7 mouse cellular contexts compared by ENCODE assay signal in the genomic region with DNA sequence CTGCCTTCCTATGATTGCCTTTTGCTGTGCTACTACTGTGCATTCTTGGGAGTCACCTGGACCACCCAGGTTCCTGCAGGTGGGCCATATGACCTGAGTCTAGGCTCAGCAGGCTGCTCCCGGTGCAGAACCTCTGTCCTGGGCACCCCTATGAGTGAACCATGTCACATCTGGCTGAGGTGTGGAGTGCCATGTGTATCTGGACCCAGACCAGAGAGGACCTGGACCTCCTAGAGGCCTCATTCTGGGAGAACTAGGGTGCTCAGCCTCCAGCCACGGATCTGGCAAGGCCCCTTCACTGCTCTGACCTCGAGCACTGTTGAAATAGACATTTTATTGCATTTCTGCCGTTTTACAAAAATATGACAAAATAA. TPM values are rescaled to one million over a fixed set of nuclear protein-coding genes. Genes with fewer than 3 reads are reported as not detected.
DNase-seq lines count a peak whose midpoint lies in the region; ATAC-seq and TF ChIP-seq lines count a peak whose summit lies in the region.

No protein-coding gene starts in this region.

- peak overlapping the region; percentile 46 for H3K4me3 ChIP-seq in left cerebral cortex, adult 2 months
- H3K4me3 ChIP-seq in forebrain, embryonic 10.5 days = peak overlapping the region; percentile 68
- H3K4me3 ChIP-seq in limb, embryonic 11.5 days (ENCODE audit: low read depth, low read length) = peak overlapping the region; percentile 51
- peak overlapping the region; percentile 87 for H3K4me3 ChIP-seq in small intestine, adult 2 months (ENCODE audit: low read depth, low read length)

- ATAC-seq in limb, embryonic 11.5 days (ENCODE audit: insufficient number of reproducible peaks, low FRiP score, low TSS enrichment, low read depth) = peak; percentile 12; the same call in 1 of the 2 replicates
- no peak for ATAC-seq in megakaryocyte-erythroid progenitor cell, adult 5-6 weeks (replicated peaks; ENCODE audit: low FRiP score, low TSS enrichment, poor library complexity, severe bottlenecking)

- peak overlapping the region; percentile 70 for H3K9ac ChIP-seq in limb, embryonic 11.5 days (ENCODE audit: low read length)

- H3K4me1 ChIP-seq in forebrain, embryonic 10.5 days = peaks cover 32% of the 10 kb centered on the region
- H3K4me1 ChIP-seq in limb, embryonic 11.5 days (ENCODE audit: control insufficient read depth, insufficient read depth, low read length) = peaks cover 12% of the 10 kb centered on the region; the same call in 1 of the 2 replicates
- H3K4me1 ChIP-seq in small intestine, adult 2 months (ENCODE audit: control insufficient read depth, insufficient read depth, insufficient read length, low read length) = peaks cover 5% of the 10 kb centered on the region

- H3K4me2 ChIP-seq in limb, embryonic 11.5 days (ENCODE audit: low read depth, severe bottlenecking) = peak overlapping the region; percentile 91

- WGBS in forebrain, embryonic 10.5 days = 31% methylated on average over 4 of the region's 4 CpGs
- 25% methylated on average over 4 of the region's 4 CpGs for WGBS in limb, embryonic 11.5 days
- 22% methylated on average over 4 of the region's 4 CpGs for WGBS in small intestine, adult 2 months

- H3K9me3 ChIP-seq in forebrain, embryonic 10.5 days = no peaks in the 10 kb centered on the region
- H3K9me3 ChIP-seq in limb, embryonic 11.5 days (ENCODE audit: control insufficient read depth, low read length) = no peaks in the 10 kb centered on the region

- H3K27ac ChIP-seq in left cerebral cortex, adult 2 months = peak overlapping the region; percentile 88
- peak overlapping the region; percentile 90 for H3K27ac ChIP-seq in forebrain, embryonic 10.5 days
- peak overlapping the region; percentile 75; the same call in 1 of the 2 replicates for H3K27ac ChIP-seq in limb, embryonic 11.5 days (replicated peaks; ENCODE audit: low read depth, low read length)
- H3K27ac ChIP-seq in small intestine, adult 2 months (ENCODE audit: insufficient read depth, low read depth, low read length) = no peak overlapping the region

- intact Hi-C loops in left cerebral cortex, adult 2 months (cut with DNase I) = no loop called here

- peaks cover 77% of the 10 kb centered on the region for H3K36me3 ChIP-seq in forebrain, embryonic 10.5 days (replicated peaks)
- H3K36me3 ChIP-seq in limb, embryonic 11.5 days (ENCODE audit: control insufficient read depth, insufficient read depth, low read length) = peaks cover 12% of the 10 kb centered on the region; the same call in 1 of the 2 replicates
- peaks cover 18% of the 10 kb centered on the region for H3K36me3 ChIP-seq in small intestine, adult 2 months (ENCODE audit: control insufficient read depth, insufficient read depth, low read length)

- DNase-seq in left cerebral cortex, adult 2 months (ENCODE audit: extremely low spot score in 1 of 2, low spot score in 2 of 2) = no peak
- no peak for DNase-seq in left cerebral cortex, adult 8-10 months (ENCODE audit: low spot score in 2 of 2)
- no peak for DNase-seq in forebrain, embryonic 10.5 days (ENCODE audit: extremely low spot score, low spot score)
- DNase-seq in limb, embryonic 11.5 days (ENCODE audit: low spot score) = peak; percentile 44
- no peak for DNase-seq in layer of hippocampus, adult 11-12 months (ENCODE audit: low spot score)

- H3K27me3 ChIP-seq in forebrain, embryonic 10.5 days (ENCODE audit: poor library complexity, severe bottlenecking) = peaks cover 26% of the 10 kb centered on the region
- H3K27me3 ChIP-seq in limb, embryonic 11.5 days (ENCODE audit: control insufficient read depth, insufficient read depth, low read length) = no peaks in the 10 kb centered on the region
- no peaks in the 10 kb centered on the region for H3K27me3 ChIP-seq in small intestine, adult 2 months (ENCODE audit: control insufficient read depth, insufficient read depth, low read length)

- no peak for TF ChIP-seq CTCF in left cerebral cortex, adult 2 months (IDR thresholded peaks at IDR 0.05)
- no peak for TF ChIP-seq CTCF in small intestine, adult 2 months (IDR thresholded peaks at IDR 0.05; ENCODE audit: extremely low read depth, insufficient read length, insufficient replicate concordance, low read depth, low read length)

- TF ChIP-seq POLR2A in small intestine, adult 2 months (IDR thresholded peaks at IDR 0.05; ENCODE audit: low read depth, low read length) = no peak

RNA-seq across cellular contexts. Expression of a gene that starts 6.7 kb away (rescaled TPM):
- 10 to 100 TPM; 75.0 to 87.0 TPM for total RNA-seq in left cerebral cortex, adult 2 months (2021)
- 10 to 100 TPM; 59.4 to 75.0 (median 64.0) TPM for total RNA-seq in left cerebral cortex, adult 8-10 months (2022)
- polyA plus RNA-seq in forebrain, embryonic 10.5 days (2016; fragmentation: Nextera tagmentation; extraction: Ambion mirVana) = 116 and 122 TPM in 2 replicates
- polyA plus RNA-seq in limb, embryonic 11.5 days (2014; fragmentation: Nextera tagmentation; extraction: Ambion mirVana) = 115 TPM in 2 replicates
- polyA plus RNA-seq in small intestine, adult 2 months (2012; rRNA removed) = 46.3 and 85.3 TPM in 2 replicates
- 31.4 and 47.5 TPM in 2 replicates for total RNA-seq in megakaryocyte-erythroid progenitor cell, adult 5-6 weeks (2014; fragmentation: Nextera tagmentation)
- total RNA-seq in megakaryocyte-erythroid progenitor cell, adult 5-6 weeks (2017) = 13.3 and 19.6 TPM in 2 replicates

RNA-seq across cellular contexts. Expression of a gene that starts 10.1 kb away (rescaled TPM):
- total RNA-seq in left cerebral cortex, adult 2 months (2021) = 10 to 100 TPM; 62.5 to 64.0 TPM
- total RNA-seq in left cerebral cortex, adult 8-10 months (2022) = 10 to 100 TPM; 51.0 to 61.5 (median 60.0) TPM
- 1.8 TPM in 2 replicates for polyA plus RNA-seq in forebrain, embryonic 10.5 days (2016; fragmentation: Nextera tagmentation; extraction: Ambion mirVana)
- polyA plus RNA-seq in limb, embryonic 11.5 days (2014; fragmentation: Nextera tagmentation; extraction: Ambion mirVana) = 3.0 and 4.2 TPM in 2 replicates
- polyA plus RNA-seq in small intestine, adult 2 months (2012; rRNA removed) = 9.0 and 19.8 TPM in 2 replicates
- total RNA-seq in megakaryocyte-erythroid progenitor cell, adult 5-6 weeks (2014; fragmentation: Nextera tagmentation) = 2.4 and 4.5 TPM in 2 replicates
- total RNA-seq in megakaryocyte-erythroid progenitor cell, adult 5-6 weeks (2017) = 2.3 and 3.4 TPM in 2 replicates

RNA-seq across cellular contexts. Expression of a gene that starts 10.9 kb away (rescaled TPM):
- 10 to 100 TPM; 49.2 to 57.1 TPM for total RNA-seq in left cerebral cortex, adult 2 months (2021)
- total RNA-seq in left cerebral cortex, adult 8-10 months (2022) = 10 to 100 TPM; 50.0 to 56.8 (median 53.3) TPM
- 218 and 226 TPM in 2 replicates for polyA plus RNA-seq in forebrain, embryonic 10.5 days (2016; fragmentation: Nextera tagmentation; extraction: Ambion mirVana)
- polyA plus RNA-seq in limb, embryonic 11.5 days (2014; fragmentation: Nextera tagmentation; extraction: Ambion mirVana) = 216 and 231 TPM in 2 replicates
- polyA plus RNA-seq in small intestine, adult 2 months (2012; rRNA removed) = 170 and 172 TPM in 2 replicates
- 82.3 and 120 TPM in 2 replicates for total RNA-seq in megakaryocyte-erythroid progenitor cell, adult 5-6 weeks (2014; fragmentation: Nextera tagmentation)
- 46.7 and 63.4 TPM in 2 replicates for total RNA-seq in megakaryocyte-erythroid progenitor cell, adult 5-6 weeks (2017)

RNA-seq across cellular contexts. Expression of a gene that starts 12.2 kb away (rescaled TPM):
- total RNA-seq in left cerebral cortex, adult 2 months (2021) = 10 to 100 TPM; 33.0 to 37.4 TPM
- total RNA-seq in left cerebral cortex, adult 8-10 months (2022) = 10 to 100 TPM; 28.0 to 37.8 (median 31.0) TPM
- 21.3 and 22.3 TPM in 2 replicates for polyA plus RNA-seq in forebrain, embryonic 10.5 days (2016; fragmentation: Nextera tagmentation; extraction: Ambion mirVana)
- 8.3 and 8.7 TPM in 2 replicates for polyA plus RNA-seq in limb, embryonic 11.5 days (2014; fragmentation: Nextera tagmentation; extraction: Ambion mirVana)
- polyA plus RNA-seq in small intestine, adult 2 months (2012; rRNA removed) = 18.6 and 25.8 TPM in 2 replicates
- 15.1 and 20.3 TPM in 2 replicates for total RNA-seq in megakaryocyte-erythroid progenitor cell, adult 5-6 weeks (2014; fragmentation: Nextera tagmentation)
- 18.7 and 32.1 TPM in 2 replicates for total RNA-seq in megakaryocyte-erythroid progenitor cell, adult 5-6 weeks (2017)

RNA-seq across cellular contexts. Expression of a gene that starts 12.2 kb away (rescaled TPM):
- total RNA-seq in left cerebral cortex, adult 2 months (2021) = 100 to 1,000 TPM; 302 to 335 TPM
- 100 to 1,000 TPM; 255 to 290 (median 264) TPM for total RNA-seq in left cerebral cortex, adult 8-10 months (2022)
- 67.6 and 68.2 TPM in 2 replicates for polyA plus RNA-seq in forebrain, embryonic 10.5 days (2016; fragmentation: Nextera tagmentation; extraction: Ambion mirVana)
- 38.7 and 43.4 TPM in 2 replicates for polyA plus RNA-seq in limb, embryonic 11.5 days (2014; fragmentation: Nextera tagmentation; extraction: Ambion mirVana)
- 17.4 and 26.5 TPM in 2 replicates for polyA plus RNA-seq in small intestine, adult 2 months (2012; rRNA removed)
- 5.3 and 7.1 TPM in 2 replicates for total RNA-seq in megakaryocyte-erythroid progenitor cell, adult 5-6 weeks (2014; fragmentation: Nextera tagmentation)
- total RNA-seq in megakaryocyte-erythroid progenitor cell, adult 5-6 weeks (2017) = 4.7 and 6.3 TPM in 2 replicates

Comparison
In these comparisons a context has a peak if more than half of its experiments do, and no peak if none do; other contexts are left out.
1. RNA of a gene that starts 10.1 kb away (total RNA-seq): 62.5 to 64.0 TPM in left cerebral cortex, adult 2 months and 51.0 to 61.5 TPM in left cerebral cortex, adult 8-10 months; 2.3 to 4.5 TPM in megakaryocyte-erythroid progenitor cell, adult 5-6 weeks; every median in the first group is over 4 times any median in the second.
2. Peak in every context shown above with its lines, with median percentiles within 50 percentile points of each other: H3K4me3 ChIP-seq.